Mouse (Mus musculus): ENCODE results near the gene Fat4. TPM values are rescaled to one million over a fixed set of nuclear protein-coding genes. Genes with fewer than 3 reads are reported as not detected.

Gene Fat4
- polyA plus RNA-seq, 1 experiment from 2014 or later = 31.1 TPM

DNA sequence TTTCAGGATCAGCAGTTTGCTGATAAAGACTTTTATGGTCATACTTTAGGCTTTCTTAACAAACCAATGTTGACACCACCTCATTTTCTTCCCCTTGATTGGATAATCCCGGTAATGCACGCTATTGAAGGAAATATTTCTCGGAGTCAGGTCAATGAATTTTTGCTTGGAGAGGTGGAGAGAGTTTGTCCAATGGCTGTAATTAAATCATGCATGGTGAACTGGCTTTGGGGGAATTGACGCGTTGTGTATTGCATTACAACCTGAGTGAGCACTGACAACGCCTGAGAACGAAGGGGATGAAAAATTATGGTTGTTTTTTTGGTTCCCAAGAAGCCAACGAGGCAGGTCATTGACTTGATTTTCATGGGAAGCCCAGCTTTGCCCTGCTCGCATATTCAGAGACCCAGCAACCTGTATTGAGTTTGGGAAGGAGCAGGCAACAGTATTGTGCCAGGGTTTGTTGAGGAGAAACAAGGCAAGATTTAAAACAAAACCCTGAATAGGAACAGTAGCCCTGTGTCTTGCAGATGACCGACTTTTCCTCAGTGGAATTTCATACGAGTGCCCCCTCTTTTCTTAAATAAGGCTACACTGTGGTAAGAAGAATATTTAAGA is 26.9 kb downstream of the Fat4 start:
- no peak overlapping the region for H3K4me3 ChIP-seq (ENCODE audit: low read depth, low read length)
- H3K9ac ChIP-seq (replicated peaks; ENCODE audit: low read depth, low read length) = no peak overlapping the region
- H3K4me1 ChIP-seq (ENCODE audit: control insufficient read depth, insufficient read depth, low read length) = peaks cover 10% of the 10 kb centered on the region
- WGBS = 19% methylated on average over 11 of the region's 11 CpGs
- no peak overlapping the region for H3K4me2 ChIP-seq (ENCODE audit: low read depth, low read length)
- no peak overlapping the region for H3K27ac ChIP-seq (ENCODE audit: low read depth, low read length)
- H3K9me3 ChIP-seq (ENCODE audit: control insufficient read depth, low read length) = no peaks in the 10 kb centered on the region
- H3K27me3 ChIP-seq (ENCODE audit: control insufficient read depth, insufficient read depth, low read length) = no peaks in the 10 kb centered on the region
- H3K36me3 ChIP-seq (ENCODE audit: control insufficient read depth, insufficient read depth, low read length) = no peaks in the 10 kb centered on the region
- ATAC-seq (ENCODE audit: low read depth) = peak; percentile 57; the same call in 1 of the 2 replicates

DNA sequence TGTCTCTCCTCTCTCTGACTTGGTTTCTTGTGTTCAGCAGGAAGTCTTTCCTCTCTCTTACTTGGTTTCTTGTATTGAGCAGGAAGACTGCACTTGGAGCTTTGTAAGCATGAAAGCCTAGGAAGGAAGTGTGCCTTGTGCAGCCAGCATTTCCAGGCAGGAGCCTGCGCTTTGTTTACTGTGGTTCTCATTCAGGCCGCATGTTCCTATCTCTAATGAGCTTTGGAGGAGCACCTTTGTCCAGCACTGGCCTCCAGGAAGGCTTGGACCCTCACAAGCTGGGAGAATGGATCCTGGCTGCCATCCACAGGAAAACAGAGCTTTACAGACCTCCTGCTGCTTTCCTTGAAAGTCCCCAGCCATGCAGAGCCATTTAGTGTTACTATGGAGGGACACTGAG is 32.2 kb downstream of the Fat4 start:
- Histone ChIP-seq H3K9me3 (ENCODE audit: control insufficient read depth, low read length) (no peaks in the 10 kb centered on the region), H3K4me1 (ENCODE audit: control insufficient read depth, insufficient read depth, low read length) (0 out of 2 replicates have a peak, but pooled peaks cover 3% of the 10 kb centered on the region), H3K4me3 (ENCODE audit: low read depth, low read length) (no peak overlapping the region), H3K27me3 (ENCODE audit: control insufficient read depth, insufficient read depth, low read length) (no peaks in the 10 kb centered on the region), H3K27ac (ENCODE audit: low read depth, low read length) (0 out of 2 replicates have a peak overlapping the region, but pooled peaks have one; percentile 12), H3K9ac (replicated peaks; ENCODE audit: low read depth, low read length) (no peak overlapping the region), H3K36me3 (ENCODE audit: control insufficient read depth, insufficient read depth, low read length) (no peaks in the 10 kb centered on the region), H3K4me2 (ENCODE audit: low read depth, low read length) (no peak overlapping the region)
- ATAC-seq (ENCODE audit: low read depth) = 0 out of 2 replicates have a peak, but pooled peaks have one; percentile 21
- WGBS = 48% methylated on average over 2 of the region's 2 CpGs

DNA sequence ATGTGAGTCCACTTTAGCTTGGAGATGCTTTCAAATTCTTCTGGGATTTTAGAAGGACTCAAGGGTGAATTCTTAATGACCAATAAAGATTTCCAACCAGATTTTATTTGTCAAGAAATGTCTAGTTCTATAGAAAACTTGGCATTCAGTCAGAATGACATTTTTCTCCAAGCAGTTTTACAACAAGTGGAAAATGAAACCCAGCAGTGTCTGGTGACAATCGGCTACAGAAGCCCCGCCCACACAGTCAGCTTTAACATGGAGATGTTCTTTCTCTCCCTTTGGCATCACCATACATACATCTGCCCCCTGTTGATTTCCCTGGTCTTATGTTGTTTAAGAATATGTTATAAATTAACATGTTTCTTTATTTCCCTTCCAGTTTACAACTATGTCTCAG is 34.3 kb downstream of the Fat4 start:
- 73% methylated on average over 2 of the region's 2 CpGs for WGBS
- H3K4me2 ChIP-seq (ENCODE audit: low read depth, low read length) = no peak overlapping the region
- H3K36me3 ChIP-seq (ENCODE audit: control insufficient read depth, insufficient read depth, low read length) = no peaks in the 10 kb centered on the region
- no peak overlapping the region for H3K27ac ChIP-seq (ENCODE audit: low read depth, low read length)
- H3K9ac ChIP-seq (replicated peaks; ENCODE audit: low read depth, low read length) = no peak overlapping the region
- H3K4me1 ChIP-seq (ENCODE audit: control insufficient read depth, insufficient read depth, low read length) = 0 out of 2 replicates have a peak, but pooled peaks cover 3% of the 10 kb centered on the region
- H3K4me3 ChIP-seq (ENCODE audit: low read depth, low read length) = no peak overlapping the region
- H3K27me3 ChIP-seq (ENCODE audit: control insufficient read depth, insufficient read depth, low read length) = no peaks in the 10 kb centered on the region
- H3K9me3 ChIP-seq (ENCODE audit: control insufficient read depth, low read length) = no peaks in the 10 kb centered on the region
- ATAC-seq (ENCODE audit: low read depth) = no peak

DNA sequence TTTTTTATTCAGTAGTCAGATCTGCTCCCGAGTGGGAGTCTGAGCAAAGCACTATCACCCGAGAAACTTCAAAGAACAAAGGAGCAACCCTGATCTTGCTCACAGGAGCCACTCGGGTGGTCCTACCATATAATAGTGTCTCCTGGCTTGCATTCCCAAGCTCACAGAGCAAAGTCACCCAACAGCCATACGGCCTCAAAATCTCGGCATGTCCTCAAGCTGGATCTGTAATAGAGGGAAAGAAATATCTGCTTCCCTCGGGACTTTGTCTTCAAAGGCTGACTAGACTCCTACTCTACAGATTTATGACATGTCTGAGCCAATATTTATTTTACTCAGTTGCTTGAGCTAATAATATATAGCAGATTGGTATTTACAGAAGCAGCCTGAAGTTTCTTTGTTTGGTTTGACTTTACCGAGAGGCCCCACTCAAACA is 36.5 kb downstream of the Fat4 start:
- Histone ChIP-seq H3K36me3 (ENCODE audit: control insufficient read depth, insufficient read depth, low read length) (no peaks in the 10 kb centered on the region), H3K9me3 (ENCODE audit: control insufficient read depth, low read length) (no peaks in the 10 kb centered on the region), H3K4me1 (ENCODE audit: control insufficient read depth, insufficient read depth, low read length) (0 out of 2 replicates have a peak, but pooled peaks cover 3% of the 10 kb centered on the region), H3K4me2 (ENCODE audit: low read depth, low read length) (no peak overlapping the region), H3K9ac (replicated peaks; ENCODE audit: low read depth, low read length) (no peak overlapping the region), H3K4me3 (ENCODE audit: low read depth, low read length) (no peak overlapping the region), H3K27me3 (ENCODE audit: control insufficient read depth, insufficient read depth, low read length) (no peaks in the 10 kb centered on the region), H3K27ac (ENCODE audit: low read depth, low read length) (no peak overlapping the region)
- WGBS = 58% methylated on average over 7 of the region's 7 CpGs
- peak; percentile 54; the same call in 1 of the 2 replicates for ATAC-seq (ENCODE audit: low read depth)

GRCm38 (mm10) chr3:38928076-38928686 is 41.4 kb downstream of the Fat4 start:
- ATAC-seq (ENCODE audit: low read depth) = no peak
- H3K9me3 ChIP-seq (ENCODE audit: control insufficient read depth, low read length) = no peaks in the 10 kb centered on the region

GRCm38 (mm10) chr3:38928751-38929150 is 42.0 kb downstream of the Fat4 start:
- H3K36me3 ChIP-seq (ENCODE audit: control insufficient read depth, insufficient read depth, low read length) = no peaks in the 10 kb centered on the region
- H3K4me2 ChIP-seq (ENCODE audit: low read depth, low read length) = no peak overlapping the region
- H3K9ac ChIP-seq (replicated peaks; ENCODE audit: low read depth, low read length) = no peak overlapping the region
- no peak for ATAC-seq (ENCODE audit: low read depth)
- no peak overlapping the region for H3K27ac ChIP-seq (ENCODE audit: low read depth, low read length)
- no peaks in the 10 kb centered on the region for H3K9me3 ChIP-seq (ENCODE audit: control insufficient read depth, low read length)
- no peaks in the 10 kb centered on the region for H3K27me3 ChIP-seq (ENCODE audit: control insufficient read depth, insufficient read depth, low read length)
- 73% methylated on average over 3 of the region's 3 CpGs for WGBS
- H3K4me1 ChIP-seq (ENCODE audit: control insufficient read depth, insufficient read depth, low read length) = 0 out of 2 replicates have a peak, but pooled peaks cover 3% of the 10 kb centered on the region
- no peak overlapping the region for H3K4me3 ChIP-seq (ENCODE audit: low read depth, low read length)

More at GRCm38 (mm10) chr3:38928076-38928686, 41.4 kb downstream of the Fat4 start:
- no peak overlapping the region for H3K4me2 ChIP-seq (ENCODE audit: low read depth, low read length)
- H3K27ac ChIP-seq (ENCODE audit: low read depth, low read length) = no peak overlapping the region; the same call in 1 of the 2 replicates
- no peaks in the 10 kb centered on the region for H3K36me3 ChIP-seq (ENCODE audit: control insufficient read depth, insufficient read depth, low read length)
- H3K9ac ChIP-seq (replicated peaks; ENCODE audit: low read depth, low read length) = no peak overlapping the region
- 0 out of 2 replicates have a peak, but pooled peaks cover 3% of the 10 kb centered on the region for H3K4me1 ChIP-seq (ENCODE audit: control insufficient read depth, insufficient read depth, low read length)
- H3K4me3 ChIP-seq (ENCODE audit: low read depth, low read length) = no peak overlapping the region
- no peaks in the 10 kb centered on the region for H3K27me3 ChIP-seq (ENCODE audit: control insufficient read depth, insufficient read depth, low read length)
- WGBS = 65% methylated on average over 4 of the region's 4 CpGs

- no peaks in the 10 kb centered on the region for H3K27me3 ChIP-seq (ENCODE audit: control insufficient read depth, insufficient read depth, low read length)
- H3K36me3 ChIP-seq (ENCODE audit: control insufficient read depth, insufficient read depth, low read length) = no peaks in the 10 kb centered on the region
- peak overlapping the region; percentile 9; the same call in 1 of the 2 replicates for H3K4me2 ChIP-seq (ENCODE audit: low read depth, low read length)
- WGBS = 36% methylated on average over 7 of the region's 7 CpGs
- H3K9me3 ChIP-seq (ENCODE audit: control insufficient read depth, low read length) = no peaks in the 10 kb centered on the region
- H3K9ac ChIP-seq (replicated peaks; ENCODE audit: low read depth, low read length) = no peak overlapping the region
- peak overlapping the region; percentile 17 for H3K27ac ChIP-seq (ENCODE audit: low read depth, low read length)
- no peak overlapping the region for H3K4me3 ChIP-seq (ENCODE audit: low read depth, low read length)
- ATAC-seq (ENCODE audit: low read depth) = peak; percentile 39; the same call in 1 of the 2 replicates
- H3K4me1 ChIP-seq (ENCODE audit: control insufficient read depth, insufficient read depth, low read length) = peaks cover 23% of the 10 kb centered on the region
Measured at GRCm38 (mm10) chr3:38934780-38935179, 48.0 kb downstream of the Fat4 start.

DNA sequence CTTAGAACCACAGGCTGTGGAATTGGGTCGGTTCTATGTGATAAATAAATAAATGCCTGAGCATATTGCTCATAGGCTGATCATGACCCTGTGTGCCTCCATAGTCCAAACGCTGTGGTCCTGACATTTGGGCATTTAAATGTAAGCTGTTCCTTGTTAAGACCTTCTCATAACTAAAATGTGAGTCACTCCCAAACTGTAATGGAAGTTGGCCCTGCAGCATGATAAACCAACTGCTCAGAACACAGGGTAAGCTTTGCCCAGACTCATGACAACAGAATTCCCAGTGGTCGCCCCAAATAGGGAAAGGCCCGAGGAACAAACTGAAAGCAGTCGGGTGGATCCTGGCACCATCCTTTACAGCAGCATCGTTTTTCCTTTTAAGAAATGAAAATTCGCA is 49.7 kb downstream of the Fat4 start:
- no peak for ATAC-seq (ENCODE audit: low read depth)
- peaks cover 23% of the 10 kb centered on the region for H3K4me1 ChIP-seq (ENCODE audit: control insufficient read depth, insufficient read depth, low read length)

GRCm38 (mm10) chr3:38937159-38937558 is 50.4 kb downstream of the Fat4 start:
- Histone ChIP-seq H3K27ac (ENCODE audit: low read depth, low read length) (no peak overlapping the region), H3K9me3 (ENCODE audit: control insufficient read depth, low read length) (no peaks in the 10 kb centered on the region), H3K36me3 (ENCODE audit: control insufficient read depth, insufficient read depth, low read length) (no peaks in the 10 kb centered on the region), H3K9ac (replicated peaks; ENCODE audit: low read depth, low read length) (no peak overlapping the region), H3K4me2 (ENCODE audit: low read depth, low read length) (no peak overlapping the region), H3K4me1 (ENCODE audit: control insufficient read depth, insufficient read depth, low read length) (peaks cover 23% of the 10 kb centered on the region), H3K4me3 (ENCODE audit: low read depth, low read length) (no peak overlapping the region), H3K27me3 (ENCODE audit: control insufficient read depth, insufficient read depth, low read length) (no peaks in the 10 kb centered on the region)
- ATAC-seq (ENCODE audit: low read depth) = no peak
- WGBS = 38% methylated on average over 8 of the region's 8 CpGs

More for the DNA sequence above, 49.7 kb downstream of the Fat4 start:
- Histone ChIP-seq H3K36me3 (ENCODE audit: control insufficient read depth, insufficient read depth, low read length) (no peaks in the 10 kb centered on the region), H3K9ac (replicated peaks; ENCODE audit: low read depth, low read length) (no peak overlapping the region), H3K27ac (ENCODE audit: low read depth, low read length) (no peak overlapping the region), H3K9me3 (ENCODE audit: control insufficient read depth, low read length) (no peaks in the 10 kb centered on the region), H3K4me2 (ENCODE audit: low read depth, low read length) (no peak overlapping the region), H3K27me3 (ENCODE audit: control insufficient read depth, insufficient read depth, low read length) (no peaks in the 10 kb centered on the region), H3K4me3 (ENCODE audit: low read depth, low read length) (no peak overlapping the region)
- 82% methylated on average over 7 of the region's 7 CpGs for WGBS
